Mouse (Mus musculus): Measurements from ENCODE around the gene Tbc1d10c. TPM values are rescaled to one million over a fixed set of nuclear protein-coding genes. Genes with fewer than 3 reads are reported as not detected.
A peak's percentile ranks its signal among the peaks of the same experiment; 100 is the strongest.

Tbc1d10c gene
- polyA plus RNA-seq, 1 experiment, result 9.1 TPM

DNA sequence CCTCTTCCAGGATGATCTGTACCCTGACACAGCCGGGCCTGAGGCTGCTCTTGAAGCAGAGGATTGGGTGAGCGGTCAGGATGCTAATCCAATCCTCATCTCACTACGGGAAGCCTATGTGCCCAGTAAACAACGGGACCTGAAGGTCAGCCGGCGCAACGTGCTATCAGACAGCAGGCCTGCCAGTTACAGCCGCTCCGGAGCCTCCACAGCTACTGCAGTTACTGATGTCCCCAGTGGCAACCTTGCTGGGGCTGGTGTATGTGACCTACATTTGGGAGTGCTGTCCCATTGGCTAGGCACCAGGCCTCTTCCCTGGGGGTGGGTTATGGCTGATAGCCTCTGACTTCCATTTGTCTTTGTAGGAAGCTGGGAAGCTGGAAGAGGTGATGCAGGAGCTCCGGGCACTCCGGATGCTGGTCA, 37.8 kb downstream of the Tbc1d10c start, which contains the start of gene Ptprcap:
Ptprcap (plus strand) TSS at position 373 of the 423 bp plus-strand sequence.
- no peak within 1 kb of the TSS for H3K4me3 ChIP-seq (ENCODE audit: insufficient read depth, low read depth, low read length)
- no peaks in the 10 kb centered on the region for H3K27me3 ChIP-seq (replicated peaks; ENCODE audit: control insufficient read depth, insufficient read depth, low read length)
- no peaks in the 10 kb centered on the region for H3K36me3 ChIP-seq (ENCODE audit: control insufficient read depth, insufficient read depth, low read length)
- no peak for DNase-seq
- peaks cover 10% of the 10 kb centered on the region for H3K4me1 ChIP-seq (ENCODE audit: control insufficient read depth, insufficient read depth, low read length)
- no peak for TF ChIP-seq CTCF (conservative IDR thresholded peaks at IDR 0.05; ENCODE audit: insufficient read depth, insufficient read length, low read depth, low read length)
- WGBS, result 71% methylated on average over 11 of the region's 11 CpGs
- no peak within 1 kb of the TSS for H3K27ac ChIP-seq (ENCODE audit: insufficient read depth, low read depth, low read length)

DNA sequence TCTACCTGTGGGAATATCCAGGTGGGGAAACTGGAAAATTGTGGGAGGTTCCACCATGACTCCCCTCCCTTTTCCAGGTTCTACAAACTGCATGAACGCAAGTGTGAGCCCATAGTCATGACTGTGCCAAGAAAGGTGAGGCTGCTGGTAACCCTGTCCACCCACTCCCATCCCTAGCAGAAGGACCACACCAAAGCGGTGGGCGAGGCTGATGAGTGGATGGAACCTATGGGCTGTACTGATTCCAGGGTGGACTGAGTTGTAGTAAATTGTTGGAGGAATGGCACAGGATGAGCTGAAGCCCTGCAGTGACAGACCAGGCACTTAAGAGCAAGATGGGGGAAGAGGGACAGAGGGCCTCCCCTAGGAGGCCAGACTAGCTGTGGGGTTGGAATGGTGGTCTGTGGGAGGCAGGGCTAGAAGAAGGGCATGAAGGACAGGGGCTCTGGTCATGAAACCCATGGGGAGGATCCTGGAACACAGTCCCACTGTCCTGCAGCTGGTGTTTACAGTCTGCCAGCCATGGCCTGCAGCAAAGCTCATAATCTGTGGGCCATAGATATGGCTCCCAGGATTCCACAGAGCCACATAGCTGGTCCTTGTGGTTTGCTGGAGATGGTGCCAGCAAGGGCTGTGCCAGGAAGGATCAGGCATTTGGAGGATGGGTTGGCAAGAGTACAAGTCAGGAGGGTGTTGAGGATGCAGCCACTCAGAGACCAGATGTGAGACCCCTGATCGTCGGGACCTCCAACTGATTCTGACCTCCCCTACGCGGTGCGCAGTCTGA, 38.4 kb downstream of the Tbc1d10c start:
- no peak for DNase-seq
- 84% methylated on average over 8 of the region's 8 CpGs for WGBS
- H3K27ac ChIP-seq (ENCODE audit: insufficient read depth, low read depth, low read length), result no peak overlapping the region

DNA sequence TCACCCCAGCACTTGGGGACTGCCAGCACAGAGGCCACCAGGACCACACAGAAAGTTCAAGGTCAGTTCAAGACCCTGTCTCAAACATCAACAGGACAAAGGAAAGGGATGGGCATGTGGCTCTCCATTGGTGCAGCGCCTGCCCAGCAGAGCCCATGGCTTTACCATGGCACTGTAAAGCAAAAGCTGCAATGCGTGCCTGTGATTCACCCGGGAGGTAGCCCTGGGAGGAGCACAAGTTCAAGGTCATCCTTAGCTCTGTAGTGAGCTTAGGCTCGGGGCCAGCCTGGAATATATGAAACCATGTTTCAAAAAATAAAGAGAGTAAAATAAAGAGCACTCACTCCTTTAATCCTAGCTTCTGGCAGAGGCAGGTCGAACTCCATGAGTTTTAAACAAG, 39.2 kb downstream of the Tbc1d10c start:
- Histone ChIP-seq H3K4me1 (ENCODE audit: control insufficient read depth, insufficient read depth, low read length) (peaks cover 15% of the 10 kb centered on the region), H3K4me3 (ENCODE audit: insufficient read depth, low read depth, low read length) (no peak overlapping the region), H3K36me3 (ENCODE audit: control insufficient read depth, insufficient read depth, low read length) (no peaks in the 10 kb centered on the region), H3K27me3 (replicated peaks; ENCODE audit: control insufficient read depth, insufficient read depth, low read length) (no peaks in the 10 kb centered on the region), H3K27ac (ENCODE audit: insufficient read depth, low read depth, low read length) (no peak overlapping the region)
- 82% methylated on average over 5 of the region's 5 CpGs for WGBS
- DNase-seq, result no peak
- no peak for TF ChIP-seq POLR2A (IDR thresholded peaks at IDR 0.05; ENCODE audit: low read depth, low read length)
- no peak for TF ChIP-seq CTCF (conservative IDR thresholded peaks at IDR 0.05; ENCODE audit: insufficient read depth, insufficient read length, low read depth, low read length)

More for the DNA sequence above, 38.4 kb downstream of the Tbc1d10c start:
- Histone ChIP-seq H3K4me3 (ENCODE audit: insufficient read depth, low read depth, low read length) (no peak overlapping the region), H3K27me3 (replicated peaks; ENCODE audit: control insufficient read depth, insufficient read depth, low read length) (no peaks in the 10 kb centered on the region), H3K36me3 (ENCODE audit: control insufficient read depth, insufficient read depth, low read length) (no peaks in the 10 kb centered on the region), H3K4me1 (ENCODE audit: control insufficient read depth, insufficient read depth, low read length) (peaks cover 15% of the 10 kb centered on the region)
- TF ChIP-seq CTCF (conservative IDR thresholded peaks at IDR 0.05; ENCODE audit: insufficient read depth, insufficient read length, low read depth, low read length), result no peak
- TF ChIP-seq POLR2A (IDR thresholded peaks at IDR 0.05; ENCODE audit: low read depth, low read length), result no peak

DNA sequence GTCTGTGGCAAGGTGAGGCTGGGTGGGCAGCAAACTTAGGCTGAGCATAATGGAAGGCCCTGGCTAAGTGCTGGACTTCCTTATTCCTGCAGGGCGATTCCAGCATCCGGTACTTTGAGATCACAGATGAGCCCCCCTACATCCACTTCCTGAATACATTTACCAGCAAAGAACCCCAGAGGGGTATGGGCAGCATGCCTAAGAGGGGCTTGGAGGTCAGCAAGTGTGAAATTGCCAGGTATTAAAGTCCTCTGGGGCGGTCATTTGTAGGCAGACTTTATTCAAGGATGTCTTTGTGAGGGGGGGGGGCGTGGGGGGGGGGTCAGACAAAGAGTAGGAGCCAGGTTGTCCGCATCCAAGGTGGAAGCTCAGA, 39.6 kb downstream of the Tbc1d10c start:
- Histone ChIP-seq H3K36me3 (ENCODE audit: control insufficient read depth, insufficient read depth, low read length) (no peaks in the 10 kb centered on the region), H3K4me3 (ENCODE audit: insufficient read depth, low read depth, low read length) (no peak overlapping the region), H3K27ac (ENCODE audit: insufficient read depth, low read depth, low read length) (no peak overlapping the region), H3K4me1 (ENCODE audit: control insufficient read depth, insufficient read depth, low read length) (peaks cover 15% of the 10 kb centered on the region), H3K27me3 (replicated peaks; ENCODE audit: control insufficient read depth, insufficient read depth, low read length) (no peaks in the 10 kb centered on the region)
- DNase-seq, result no peak
- WGBS, result 75% methylated on average over 5 of the region's 5 CpGs
- TF ChIP-seq POLR2A (IDR thresholded peaks at IDR 0.05; ENCODE audit: low read depth, low read length) (no peak), CTCF (conservative IDR thresholded peaks at IDR 0.05; ENCODE audit: insufficient read depth, insufficient read length, low read depth, low read length) (no peak)

DNA sequence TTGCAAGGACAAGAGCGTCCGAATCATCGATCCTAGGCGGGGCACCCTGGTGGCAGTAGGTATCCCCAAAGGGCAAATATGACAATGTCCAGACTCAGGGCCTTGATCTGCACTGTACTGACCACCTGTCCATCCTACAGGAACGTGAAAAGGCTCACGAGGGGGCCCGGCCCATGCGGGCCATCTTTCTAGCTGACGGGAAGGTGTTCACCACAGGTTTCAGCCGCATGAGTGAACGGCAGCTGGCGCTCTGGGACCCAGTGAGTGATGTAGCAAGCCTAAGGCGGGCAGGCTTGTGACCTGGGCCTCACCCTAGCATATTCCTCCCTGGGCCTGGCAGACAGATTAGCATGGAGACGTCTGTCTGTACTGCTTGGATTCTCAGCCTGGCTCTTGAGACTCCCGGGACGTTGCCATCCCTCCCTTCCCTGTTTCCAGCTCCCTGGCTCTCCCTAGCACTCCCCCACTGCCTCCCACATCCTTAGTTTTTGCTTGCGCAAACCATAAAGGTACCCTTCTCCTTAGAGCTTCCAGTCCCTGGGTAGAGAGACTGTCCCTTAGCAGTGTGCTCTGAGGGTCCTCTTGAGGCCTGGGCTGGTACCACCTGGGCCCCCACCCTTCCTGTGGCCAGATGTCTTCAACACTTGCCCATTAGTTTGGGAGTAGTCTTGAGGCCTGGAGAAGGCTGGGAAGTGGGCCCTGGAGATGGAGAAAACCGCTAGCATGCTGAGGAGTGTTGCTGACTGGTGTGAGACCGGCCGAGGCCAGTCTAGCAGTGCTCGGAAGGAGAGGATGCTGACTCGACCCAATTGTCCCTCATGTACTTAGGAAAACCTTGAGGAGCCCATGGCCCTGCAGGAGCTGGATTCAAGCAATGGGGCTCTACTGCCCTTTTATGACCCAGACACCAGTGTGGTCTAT, 40.3 kb downstream of the Tbc1d10c start:
- H3K4me1 ChIP-seq (ENCODE audit: control insufficient read depth, insufficient read depth, low read length), result peaks cover 15% of the 10 kb centered on the region
- H3K4me3 ChIP-seq (ENCODE audit: insufficient read depth, low read depth, low read length), result no peak overlapping the region
- no peak for DNase-seq
- 80% methylated on average over 22 of the region's 22 CpGs for WGBS
- H3K27me3 ChIP-seq (replicated peaks; ENCODE audit: control insufficient read depth, insufficient read depth, low read length), result no peaks in the 10 kb centered on the region
- no peak for TF ChIP-seq CTCF (conservative IDR thresholded peaks at IDR 0.05; ENCODE audit: insufficient read depth, insufficient read length, low read depth, low read length)
- no peak for TF ChIP-seq POLR2A (IDR thresholded peaks at IDR 0.05; ENCODE audit: low read depth, low read length)
- no peaks in the 10 kb centered on the region for H3K36me3 ChIP-seq (ENCODE audit: control insufficient read depth, insufficient read depth, low read length)
- H3K27ac ChIP-seq (ENCODE audit: insufficient read depth, low read depth, low read length), result no peak overlapping the region

DNA sequence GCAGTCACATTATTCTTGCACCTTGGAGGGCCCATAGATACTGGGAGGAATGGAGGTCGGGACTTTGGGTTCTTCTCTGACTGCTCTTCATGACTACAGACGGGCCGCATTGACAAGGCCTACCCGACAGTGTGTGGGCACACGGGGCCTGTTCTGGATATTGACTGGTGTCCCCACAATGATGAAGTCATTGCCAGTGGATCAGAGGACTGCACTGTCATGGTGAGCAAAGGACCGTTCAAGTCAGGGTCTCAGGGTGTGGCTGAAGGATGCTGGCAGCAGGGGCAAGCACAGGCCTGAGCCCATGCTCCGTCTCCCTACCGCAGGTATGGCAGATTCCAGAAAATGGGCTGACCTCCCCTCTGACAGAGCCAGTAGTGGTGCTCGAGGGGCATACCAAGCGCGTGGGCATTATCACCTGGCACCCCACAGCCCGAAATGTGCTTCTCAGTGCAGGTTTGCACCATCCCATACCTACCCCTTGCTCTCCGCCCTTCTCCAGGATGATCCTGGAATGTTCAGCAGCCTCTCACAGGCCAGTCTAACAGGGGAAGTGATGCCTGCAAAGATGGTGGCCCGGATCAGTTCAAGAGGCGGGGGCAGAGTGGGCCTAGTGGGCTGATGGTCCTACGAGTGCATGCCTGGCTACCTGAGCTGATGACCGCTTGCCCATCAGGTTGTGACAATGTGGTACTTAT, 41.2 kb downstream of the Tbc1d10c start:
- Histone ChIP-seq H3K27me3 (replicated peaks; ENCODE audit: control insufficient read depth, insufficient read depth, low read length) (no peaks in the 10 kb centered on the region), H3K4me1 (ENCODE audit: control insufficient read depth, insufficient read depth, low read length) (peaks cover 15% of the 10 kb centered on the region), H3K4me3 (ENCODE audit: insufficient read depth, low read depth, low read length) (peak overlapping the region; percentile 95; the same call in 1 of the 2 replicates), H3K36me3 (ENCODE audit: control insufficient read depth, insufficient read depth, low read length) (no peaks in the 10 kb centered on the region), H3K27ac (ENCODE audit: insufficient read depth, low read depth, low read length) (no peak overlapping the region)
- 91% methylated on average over 17 of the region's 17 CpGs for WGBS
- TF ChIP-seq CTCF (conservative IDR thresholded peaks at IDR 0.05; ENCODE audit: insufficient read depth, insufficient read length, low read depth, low read length), result no peak
- no peak for TF ChIP-seq POLR2A (IDR thresholded peaks at IDR 0.05; ENCODE audit: low read depth, low read length)
- no peak for DNase-seq

All from kidney, adult 2 months (tissue).